Mouse (Mus musculus) embryonic facial prominence, embryonic 15.5 days (tissue): ENCODE results near the gene Coq9. TPM values are rescaled to one million over a fixed set of nuclear protein-coding genes. Genes with fewer than 3 reads are reported as not detected.
A peak's percentile ranks its signal among the peaks of the same experiment; 100 is the strongest.

Experiments
- ATAC-seq: fragments of 200-750 bp; cut with Nextera tagmentation; 2 replicates; pipeline ENCODE4 v1.8.0; 2017; ENCODE audit warnings: low read depth, moderate TSS enrichment; ENCODE audit not compliant: insufficient number of reproducible peaks, low FRiP score, low TSS enrichment
- H3K27ac ChIP-seq: fragments of 300-500 bp; sonication (generic); replicated peaks from 2 replicates; pipeline ENCODE4 v1.5.1; 2015; ENCODE audit warnings: mild to moderate bottlenecking, inconsistent platforms
- H3K27me3 ChIP-seq: fragments of 300-500 bp; sonication (generic); 2 replicates; pipeline ENCODE4 v1.6.1; 2015; ENCODE audit warnings: inconsistent platforms
- H3K36me3 ChIP-seq: fragments of 300-500 bp; sonication (generic); 2 replicates; pipeline ENCODE4 v1.6.1; 2015; ENCODE audit warnings: mild to moderate bottlenecking, inconsistent platforms
- H3K4me1 ChIP-seq: fragments of 300-500 bp; sonication (generic); 2 replicates; pipeline ENCODE4 v1.6.1; 2015; ENCODE audit warnings: inconsistent platforms
- H3K4me2 ChIP-seq: fragments of 300-500 bp; sonication (generic); replicated peaks from 2 replicates; pipeline ENCODE4 v1.6.1; 2015; ENCODE audit warnings: mild to moderate bottlenecking, inconsistent platforms
- H3K4me3 ChIP-seq: fragments of 300-500 bp; sonication (generic); replicated peaks from 2 replicates; pipeline ENCODE4 v1.5.1; 2015; ENCODE audit warnings: mild to moderate bottlenecking, inconsistent platforms
- H3K9ac ChIP-seq: fragments of 300-500 bp; sonication (generic); 2 replicates; pipeline ENCODE4 v1.6.1; 2015; ENCODE audit warnings: inconsistent platforms
- H3K9me3 ChIP-seq: fragments of 300-500 bp; sonication (generic); replicated peaks from 2 replicates; pipeline ENCODE4 v1.6.1; 2016; ENCODE audit warnings: inconsistent platforms
- WGBS: fragments of 180-500 bp; shearing (Covaris S2); methylation state at CpG from one replicate; pipeline ENCODE4 v1.1.7; 2015; 5-methylcytosine and 5-hydroxymethylcytosine counted together
- polyA plus RNA-seq: library from polyadenylated mRNA; unstranded; fragments of >200 nt; fragmentation: Nextera tagmentation; extraction: Ambion mirVana; gene quantifications from 2 replicates; pipeline ENCODE4 v1.2.1, GENCODE M21; 2015

The Coq9 gene
- polyA plus RNA-seq, 1 experiment from 2014 or later, result 80.7 TPM

DNA sequence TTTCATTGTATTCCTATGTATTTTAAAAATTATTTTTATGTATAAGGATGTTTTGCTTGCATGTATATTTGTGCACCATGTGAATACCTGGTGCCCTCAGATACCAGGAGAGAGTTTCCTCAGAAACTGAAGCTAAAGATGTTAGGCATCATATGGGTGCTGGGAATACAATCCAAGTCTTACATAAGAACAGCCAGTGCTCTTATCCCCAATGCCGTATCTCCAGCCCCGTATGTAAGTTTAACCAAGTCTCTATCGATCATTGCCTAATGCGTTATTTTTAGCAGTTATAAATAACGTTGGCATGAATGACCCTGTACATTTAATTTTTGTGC, 18.9 kb downstream of the Coq9 start:
- Histone ChIP-seq H3K9me3 (no peaks in the 10 kb centered on the region), H3K4me3 (peak overlapping the region; percentile 95), H3K9ac (no peak overlapping the region), H3K4me1 (peaks cover 16% of the 10 kb centered on the region), H3K4me2 (no peak overlapping the region), H3K27ac (no peak overlapping the region), H3K27me3 (no peaks in the 10 kb centered on the region), H3K36me3 (peaks cover 44% of the 10 kb centered on the region)
- ATAC-seq, result no peak
- WGBS, result 28% methylated on average over 5 of the region's 5 CpGs

DNA sequence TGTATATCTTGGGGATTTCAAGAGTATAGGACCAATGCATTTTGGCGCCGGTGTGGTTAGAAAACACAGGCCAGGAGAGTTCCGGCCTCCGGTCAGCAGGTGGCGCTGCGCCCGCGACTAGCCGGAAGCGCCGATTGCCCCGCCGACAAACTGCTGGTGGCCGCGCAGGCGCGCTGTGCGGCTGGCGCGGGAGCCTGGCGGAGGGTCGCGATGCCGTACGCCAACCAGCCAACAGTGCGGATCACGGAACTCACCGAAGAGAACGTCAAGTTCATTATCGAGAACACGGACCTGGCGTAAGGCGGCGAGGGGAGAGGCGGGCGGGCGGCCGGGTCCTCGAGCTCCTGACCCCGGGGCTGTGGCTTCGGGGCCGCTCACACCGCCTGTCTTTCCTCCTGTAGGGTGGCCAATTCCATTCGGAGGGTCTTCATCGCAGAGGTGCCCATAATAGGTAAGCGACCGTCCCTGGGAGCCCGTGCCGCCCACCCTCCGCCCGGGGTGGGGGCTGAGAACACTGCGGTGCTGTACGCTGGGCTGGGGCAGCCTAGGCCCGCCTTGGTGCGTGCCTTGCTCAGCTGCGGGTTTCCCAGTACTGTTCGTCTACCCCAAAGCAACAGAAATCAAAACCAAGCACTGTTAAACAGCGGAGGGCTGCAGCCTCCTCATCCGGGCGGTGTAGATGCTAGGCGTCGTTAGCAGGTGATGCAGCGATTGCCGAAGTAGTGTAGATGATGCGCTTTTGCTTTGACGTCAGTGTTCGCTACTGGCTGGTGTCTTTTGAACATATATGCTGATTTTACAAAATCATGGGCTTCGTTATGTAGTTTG, 19.4 kb downstream of the Coq9 start, which contains the start of gene Polr2c:
Gene Polr2c, plus strand, starts transcription at position 105 of the 828 bp plus-strand sequence.
- peak within 1 kb of the TSS; percentile 51 for H3K4me2 ChIP-seq
- no peaks in the 10 kb centered on the region for H3K27me3 ChIP-seq
- peak within 1 kb of the TSS; percentile 66 for H3K27ac ChIP-seq
- peak within 1 kb of the TSS; percentile 96 for H3K9ac ChIP-seq
- peak; percentile 78 for ATAC-seq
- peaks cover 42% of the 10 kb centered on the region for H3K36me3 ChIP-seq
- peak within 1 kb of the TSS; percentile 95 for H3K4me3 ChIP-seq
- H3K9me3 ChIP-seq, result no peaks in the 10 kb centered on the region
- H3K4me1 ChIP-seq, result peaks cover 16% of the 10 kb centered on the region
- WGBS, result under 1% methylated on average over 67 of the region's 68 CpGs

DNA sequence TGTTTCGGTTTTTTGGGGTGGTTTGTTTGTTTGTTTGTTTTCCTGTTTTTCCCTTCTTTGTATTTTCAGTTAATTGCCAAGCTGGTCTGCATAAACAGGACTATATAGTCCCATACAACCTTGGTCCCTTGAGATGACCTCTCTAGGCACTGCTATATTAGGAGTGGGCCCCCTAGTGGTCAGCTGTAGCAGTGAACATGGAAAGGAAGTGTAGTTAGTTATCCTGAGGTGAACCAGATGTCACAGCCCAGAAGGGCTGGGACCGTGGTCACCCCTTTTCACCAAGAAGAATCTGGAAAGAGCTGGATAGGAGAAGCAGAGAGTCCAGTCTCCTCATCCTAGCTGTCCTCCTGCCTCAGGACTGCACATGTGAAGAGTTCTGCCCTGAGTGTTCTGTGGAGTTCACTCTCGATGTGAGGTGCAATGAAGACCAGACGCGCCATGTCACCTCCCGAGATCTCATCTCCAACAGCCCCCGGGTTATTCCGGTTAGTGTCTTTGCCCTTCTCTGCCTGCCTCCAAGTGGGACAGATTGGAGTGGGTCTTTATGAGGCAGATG, 23.3 kb downstream of the Coq9 start:
- Histone ChIP-seq H3K9ac (no peak overlapping the region), H3K9me3 (no peaks in the 10 kb centered on the region), H3K4me1 (peaks cover 16% of the 10 kb centered on the region), H3K4me2 (no peak overlapping the region), H3K4me3 (no peak overlapping the region), H3K36me3 (peaks cover 57% of the 10 kb centered on the region), H3K27ac (no peak overlapping the region), H3K27me3 (no peaks in the 10 kb centered on the region)
- ATAC-seq, result no peak
- WGBS, result 67% methylated on average over 8 of the region's 8 CpGs

DNA sequence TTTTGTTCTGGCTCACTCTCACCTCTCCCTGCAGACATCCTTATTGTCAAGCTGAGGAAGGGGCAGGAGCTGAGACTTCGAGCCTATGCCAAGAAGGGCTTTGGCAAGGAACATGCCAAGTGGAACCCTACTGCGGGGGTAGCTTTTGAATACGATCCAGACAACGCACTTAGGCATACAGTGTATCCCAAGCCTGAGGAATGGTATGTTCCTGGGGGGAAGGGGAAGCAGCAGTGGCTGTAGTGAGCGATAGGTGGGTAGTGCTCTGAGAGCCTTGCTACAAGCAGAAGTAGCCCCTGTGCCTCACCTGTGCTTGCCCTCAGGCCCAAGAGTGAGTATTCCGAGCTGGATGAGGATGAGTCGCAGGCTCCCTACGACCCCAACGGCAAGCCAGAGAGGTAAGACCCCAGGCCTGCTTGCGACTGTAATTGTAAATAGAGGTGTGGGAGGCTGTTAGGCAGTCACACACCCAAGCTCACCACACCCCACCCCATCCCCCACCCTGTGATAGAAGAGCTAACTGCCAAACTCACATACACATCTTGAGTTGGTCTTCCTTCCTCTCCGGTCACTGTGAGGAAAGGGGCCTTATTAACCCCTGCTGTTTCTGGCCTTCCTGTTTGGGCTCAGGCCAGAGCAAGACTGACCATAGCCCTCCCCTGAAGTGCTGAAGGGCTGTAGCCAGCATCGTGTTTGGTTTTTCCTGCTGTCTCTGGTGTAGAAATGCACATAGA, 24.5 kb downstream of the Coq9 start:
- Histone ChIP-seq H3K4me3 (no peak overlapping the region), H3K27me3 (no peaks in the 10 kb centered on the region), H3K36me3 (peaks cover 69% of the 10 kb centered on the region), H3K9me3 (no peaks in the 10 kb centered on the region), H3K27ac (no peak overlapping the region), H3K9ac (no peak overlapping the region), H3K4me2 (no peak overlapping the region), H3K4me1 (peaks cover 16% of the 10 kb centered on the region)
- WGBS, result 86% methylated on average over 12 of the region's 12 CpGs
- no peak for ATAC-seq

DNA sequence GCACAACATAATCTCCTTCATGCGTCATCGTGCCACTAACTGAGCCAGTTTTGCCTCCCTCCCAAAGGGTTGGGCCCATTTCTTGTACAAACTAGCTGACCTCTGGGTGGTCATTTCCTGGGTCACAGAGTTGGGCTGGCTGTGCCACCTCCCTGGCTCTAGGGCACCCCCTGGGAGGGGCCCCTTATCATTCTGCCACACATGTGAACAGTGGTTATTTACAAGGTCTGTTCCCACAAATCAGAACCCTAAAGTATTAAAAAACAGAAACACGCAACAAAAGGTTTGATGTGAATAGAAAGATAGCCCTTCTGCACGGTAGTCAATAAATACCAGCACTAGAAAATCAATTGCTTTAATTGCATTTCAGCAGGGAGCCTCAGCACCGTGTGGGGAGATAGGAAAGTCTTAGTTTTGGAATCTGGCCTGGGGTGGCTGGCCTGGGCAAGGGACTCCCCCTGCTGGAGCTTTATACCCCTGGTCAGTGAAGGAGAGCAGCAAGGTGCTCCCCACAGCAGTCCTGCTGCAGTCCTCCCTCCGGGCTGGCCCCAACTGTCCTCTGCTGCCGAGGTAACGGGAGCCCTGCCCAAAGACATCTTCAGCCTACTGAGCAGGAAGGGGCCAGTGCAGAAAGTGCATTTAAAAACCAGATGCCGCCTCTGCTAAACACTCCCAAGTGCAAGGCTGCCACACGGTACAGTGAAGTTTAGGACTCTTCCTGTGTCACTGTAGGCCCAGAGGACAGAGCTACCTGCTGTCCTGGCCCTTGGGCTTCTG, 26.0 kb downstream of the Coq9 start:
- peaks cover 11% of the 10 kb centered on the region for H3K4me1 ChIP-seq
- H3K4me3 ChIP-seq, result no peak overlapping the region
- H3K9me3 ChIP-seq, result no peaks in the 10 kb centered on the region
- no peak overlapping the region for H3K9ac ChIP-seq
- H3K27ac ChIP-seq, result no peak overlapping the region
- no peaks in the 10 kb centered on the region for H3K27me3 ChIP-seq
- 75% methylated on average over 10 of the region's 10 CpGs for WGBS
- peaks cover 70% of the 10 kb centered on the region for H3K36me3 ChIP-seq
- H3K4me2 ChIP-seq, result no peak overlapping the region
- ATAC-seq, result no peak

DNA sequence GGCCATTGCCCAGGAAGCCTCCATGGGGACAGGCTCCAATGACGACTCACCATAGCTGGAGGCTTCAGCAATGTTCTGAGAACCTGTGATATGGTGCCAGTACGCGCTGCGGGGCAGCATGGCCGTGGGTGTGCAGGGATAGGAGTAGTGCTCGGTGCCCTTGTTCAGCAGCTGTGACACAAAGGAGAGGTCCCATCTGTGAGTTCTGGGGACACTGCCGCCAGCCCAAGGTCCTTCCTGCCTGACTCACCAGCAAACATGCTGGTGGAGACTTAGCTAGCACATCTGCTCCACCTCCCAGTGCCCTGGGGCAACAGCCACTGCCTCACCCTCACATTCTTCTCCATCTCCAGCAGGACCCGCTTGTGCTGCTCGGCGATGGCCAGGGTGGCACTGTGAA, 27.2 kb downstream of the Coq9 start:
- Histone ChIP-seq H3K4me2 (no peak overlapping the region), H3K27me3 (no peaks in the 10 kb centered on the region), H3K36me3 (peaks cover 67% of the 10 kb centered on the region), H3K9ac (no peak overlapping the region), H3K4me3 (no peak overlapping the region), H3K4me1 (peaks cover 19% of the 10 kb centered on the region), H3K9me3 (no peaks in the 10 kb centered on the region), H3K27ac (no peak overlapping the region)
- ATAC-seq, result no peak
- 70% methylated on average over 10 of the region's 10 CpGs for WGBS

DNA sequence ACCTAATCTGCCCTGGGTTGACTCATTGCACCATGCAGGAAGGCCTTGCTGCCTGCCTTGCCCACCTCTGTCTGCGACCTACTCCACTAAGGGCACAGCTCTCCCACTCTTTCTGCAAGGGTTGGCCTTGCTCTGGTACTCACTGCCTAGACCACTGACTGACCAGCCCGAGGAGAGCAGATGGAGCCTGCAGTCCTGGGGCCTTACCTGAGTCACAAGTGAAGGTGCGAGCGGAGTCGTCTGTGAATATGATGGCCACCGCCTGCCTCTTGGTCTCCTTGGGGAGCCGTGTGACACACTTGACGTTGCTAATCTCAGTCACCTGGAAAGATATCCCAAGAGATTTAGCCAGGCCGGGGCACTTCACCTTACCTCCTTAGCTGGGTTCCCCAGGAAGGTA, 28.8 kb downstream of the Coq9 start:
- Histone ChIP-seq H3K9me3 (no peaks in the 10 kb centered on the region), H3K4me3 (no peak overlapping the region), H3K4me1 (peaks cover 35% of the 10 kb centered on the region), H3K27me3 (no peaks in the 10 kb centered on the region), H3K9ac (no peak overlapping the region), H3K27ac (no peak overlapping the region), H3K4me2 (no peak overlapping the region), H3K36me3 (peaks cover 55% of the 10 kb centered on the region)
- no peak for ATAC-seq
- 84% methylated on average over 9 of the region's 9 CpGs for WGBS

DNA sequence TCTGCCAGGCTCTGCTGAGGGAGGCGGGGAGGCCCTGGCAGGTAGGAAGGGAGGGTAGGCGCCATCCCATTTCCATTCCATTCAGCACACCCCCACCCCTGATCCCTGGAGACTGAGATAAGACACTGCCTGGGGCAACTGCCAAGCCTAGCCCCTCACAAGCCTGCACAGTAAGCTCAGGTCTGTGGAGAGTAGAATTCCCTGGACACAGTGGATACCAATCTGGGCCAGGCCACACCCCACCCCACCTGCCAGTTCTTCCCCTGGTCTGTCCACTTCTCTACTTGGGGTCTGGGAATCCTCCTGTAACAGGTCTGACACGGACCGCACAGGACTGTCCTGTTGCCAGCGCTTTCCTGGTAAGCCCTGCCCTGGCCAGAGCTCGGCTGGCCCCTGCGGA, 31.0 kb downstream of the Coq9 start:
- peaks cover 36% of the 10 kb centered on the region for H3K36me3 ChIP-seq
- no peak overlapping the region for H3K4me2 ChIP-seq
- no peak overlapping the region for H3K9ac ChIP-seq
- H3K27me3 ChIP-seq, result no peaks in the 10 kb centered on the region
- no peak overlapping the region for H3K4me3 ChIP-seq
- 54% methylated on average over 7 of the region's 7 CpGs for WGBS
- H3K9me3 ChIP-seq, result no peaks in the 10 kb centered on the region
- no peak for ATAC-seq
- peaks cover 49% of the 10 kb centered on the region for H3K4me1 ChIP-seq
- H3K27ac ChIP-seq, result no peak overlapping the region

DNA sequence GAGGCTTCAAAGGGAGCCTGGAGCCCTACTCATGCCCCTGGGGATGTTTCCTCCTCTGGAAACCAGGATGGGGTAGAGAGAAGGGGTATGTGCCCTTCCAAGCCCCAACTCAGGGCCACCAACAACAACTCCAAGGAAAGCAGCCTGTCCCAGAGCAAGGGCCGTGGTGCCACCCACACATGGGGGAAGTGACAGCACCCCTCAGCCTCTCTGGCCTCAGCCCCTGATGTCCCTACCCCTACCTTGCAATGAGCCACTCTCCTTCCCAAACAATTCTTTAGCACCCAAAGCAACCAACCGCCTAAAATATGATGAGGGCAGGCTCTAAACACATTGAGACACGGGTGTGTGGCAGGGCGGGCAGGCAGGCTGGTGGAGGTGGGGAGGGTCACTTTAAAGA, 31.9 kb downstream of the Coq9 start:
- peak overlapping the region; percentile 50 for H3K4me3 ChIP-seq
- 28% methylated on average over 4 of the region's 4 CpGs for WGBS
- ATAC-seq, result no peak
- peak overlapping the region; percentile 88 for H3K4me2 ChIP-seq
- H3K9me3 ChIP-seq, result no peaks in the 10 kb centered on the region
- H3K27ac ChIP-seq, result no peak overlapping the region
- peaks cover 57% of the 10 kb centered on the region for H3K4me1 ChIP-seq
- peak overlapping the region; percentile 24; the same call in 1 of the 2 replicates for H3K9ac ChIP-seq
- H3K27me3 ChIP-seq, result no peaks in the 10 kb centered on the region
- peaks cover 27% of the 10 kb centered on the region for H3K36me3 ChIP-seq

DNA sequence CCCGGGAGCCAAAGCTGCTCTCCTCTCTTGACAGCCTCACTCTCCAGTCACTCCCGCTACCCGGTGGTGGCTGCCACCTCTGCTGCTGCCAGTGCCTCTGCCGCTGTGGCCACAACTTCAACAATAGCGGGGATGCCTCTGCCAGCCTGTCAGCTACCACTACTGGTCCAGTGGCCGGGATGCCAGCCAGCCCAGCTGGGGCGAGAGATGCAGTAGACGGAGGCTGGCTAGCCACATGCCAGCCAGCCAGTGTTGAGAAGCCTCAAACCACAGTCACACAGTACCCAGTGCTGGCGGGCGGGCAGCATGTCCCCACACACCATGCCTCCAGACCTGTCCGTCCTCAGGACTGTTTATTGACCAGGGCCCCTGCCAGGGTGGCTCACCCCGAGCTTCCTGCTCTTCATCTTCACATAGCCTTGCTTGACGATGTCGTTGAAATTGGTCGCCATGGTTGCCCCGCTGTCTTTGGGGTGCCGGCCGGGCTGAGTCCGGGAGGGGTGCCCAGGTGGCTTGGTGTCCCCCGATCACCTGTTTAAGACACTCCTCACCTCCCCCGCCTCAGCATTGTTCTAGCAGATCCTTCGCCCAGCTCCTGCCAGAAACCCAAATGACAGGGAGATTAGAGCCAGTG, 32.5 kb downstream of the Coq9 start:
- Histone ChIP-seq H3K4me1 (peaks cover 62% of the 10 kb centered on the region), H3K4me3 (peak overlapping the region; percentile 50), H3K9ac (peak overlapping the region; percentile 24), H3K4me2 (peak overlapping the region; percentile 88), H3K27ac (peak overlapping the region; percentile 51; the same call in 1 of the 2 replicates), H3K27me3 (no peaks in the 10 kb centered on the region), H3K9me3 (no peaks in the 10 kb centered on the region), H3K36me3 (peaks cover 21% of the 10 kb centered on the region)
- ATAC-seq, result peak; percentile 8; the same call in 1 of the 2 replicates
- WGBS, result 4% methylated on average over 22 of the region's 22 CpGs
